Mouse (Mus musculus): ENCODE measurements around the gene Tnr. TPM values are rescaled to one million over a fixed set of nuclear protein-coding genes. Genes with fewer than 3 reads are reported as not detected.
A peak's percentile ranks its signal among the peaks of the same experiment; 100 is the strongest.

The Tnr gene
- total and polyA plus RNA-seq, 2 experiments from 2014 or later: 5.8 to 50.9 TPM

GRCm38 (mm10) chr1:159499806-159500460 lies 23.6 kb upstream of the Tnr start:
- WGBS: 84% methylated on average over 4 of the region's 4 CpGs
- Histone ChIP-seq H3K4me2 (ENCODE audit: low read depth, low read length, poor library complexity, severe bottlenecking) (no peak overlapping the region), H3K27me3 (ENCODE audit: insufficient read depth, low read length) (no peaks in the 10 kb centered on the region), H3K9me3 (ENCODE audit: low read length) (no peaks in the 10 kb centered on the region), H3K9ac (replicated peaks; ENCODE audit: low read length, poor library complexity, severe bottlenecking) (no peak overlapping the region), H3K27ac (ENCODE audit: low read depth, low read length) (no peak overlapping the region), H3K36me3 (ENCODE audit: insufficient read depth, low read length) (no peaks in the 10 kb centered on the region), H3K4me1 (ENCODE audit: insufficient read depth, low read length) (no peaks in the 10 kb centered on the region), H3K4me3 (ENCODE audit: low read depth, low read length) (no peak overlapping the region)
- no peak for ATAC-seq (ENCODE audit: low FRiP score)
- DNase-seq (ENCODE audit: low spot score): no peak
- no peak for TF ChIP-seq CTCF (IDR thresholded peaks at IDR 0.05)

- Histone ChIP-seq H3K9ac (replicated peaks; ENCODE audit: low read length, poor library complexity, severe bottlenecking) (no peak overlapping the region), H3K4me2 (ENCODE audit: low read depth, low read length, poor library complexity, severe bottlenecking) (no peak overlapping the region), H3K27ac (ENCODE audit: low read depth, low read length) (no peak overlapping the region), H3K36me3 (ENCODE audit: insufficient read depth, low read length) (no peaks in the 10 kb centered on the region), H3K27me3 (ENCODE audit: insufficient read depth, low read length) (no peaks in the 10 kb centered on the region), H3K4me1 (ENCODE audit: insufficient read depth, low read length) (no peaks in the 10 kb centered on the region), H3K9me3 (ENCODE audit: low read length) (no peaks in the 10 kb centered on the region), H3K4me3 (ENCODE audit: low read depth, low read length) (no peak overlapping the region)
- no peak for ATAC-seq (ENCODE audit: low FRiP score)
- 86% methylated on average over 4 of the region's 4 CpGs for WGBS
- no peak for TF ChIP-seq CTCF (IDR thresholded peaks at IDR 0.05)
- no peak for DNase-seq (ENCODE audit: low spot score)
Observed at GRCm38 (mm10) chr1:159501911-159502310, 21.7 kb upstream of the Tnr start.

GRCm38 (mm10) chr1:159510667-159511066 lies 12.9 kb upstream of the Tnr start:
- H3K9me3 ChIP-seq (ENCODE audit: low read length): no peaks in the 10 kb centered on the region
- H3K4me2 ChIP-seq (ENCODE audit: low read depth, low read length, poor library complexity, severe bottlenecking): no peak overlapping the region
- H3K4me3 ChIP-seq (ENCODE audit: low read depth, low read length): no peak overlapping the region
- no peak for TF ChIP-seq CTCF (IDR thresholded peaks at IDR 0.05)
- H3K9ac ChIP-seq (replicated peaks; ENCODE audit: low read length, poor library complexity, severe bottlenecking): no peak overlapping the region
- no peaks in the 10 kb centered on the region for H3K36me3 ChIP-seq (ENCODE audit: insufficient read depth, low read length)
- ATAC-seq (ENCODE audit: low FRiP score) (no peak), DNase-seq (ENCODE audit: low spot score) (no peak)
- H3K27me3 ChIP-seq (ENCODE audit: insufficient read depth, low read length): no peaks in the 10 kb centered on the region
- no peaks in the 10 kb centered on the region for H3K4me1 ChIP-seq (ENCODE audit: insufficient read depth, low read length)
- 77% methylated on average over 3 of the region's 3 CpGs for WGBS
- H3K27ac ChIP-seq (ENCODE audit: low read depth, low read length): no peak overlapping the region

GRCm38 (mm10) chr1:159517647-159518046 lies 5.9 kb upstream of the Tnr start:
- 38% methylated on average over 4 of the region's 4 CpGs for WGBS
- no peak for TF ChIP-seq CTCF (IDR thresholded peaks at IDR 0.05)
- Histone ChIP-seq H3K9me3 (ENCODE audit: low read length) (no peaks in the 10 kb centered on the region), H3K9ac (replicated peaks; ENCODE audit: low read length, poor library complexity, severe bottlenecking) (no peak overlapping the region), H3K27ac (ENCODE audit: low read depth, low read length) (no peak overlapping the region), H3K4me3 (ENCODE audit: low read depth, low read length) (no peak overlapping the region), H3K27me3 (ENCODE audit: insufficient read depth, low read length) (no peaks in the 10 kb centered on the region), H3K4me1 (ENCODE audit: insufficient read depth, low read length) (0 out of 2 replicates have a peak, but pooled peaks cover 3% of the 10 kb centered on the region), H3K36me3 (ENCODE audit: insufficient read depth, low read length) (no peaks in the 10 kb centered on the region), H3K4me2 (ENCODE audit: low read depth, low read length, poor library complexity, severe bottlenecking) (no peak overlapping the region)
- ATAC-seq (ENCODE audit: low FRiP score) (no peak), DNase-seq (ENCODE audit: low spot score) (no peak)

- Histone ChIP-seq H3K36me3 (ENCODE audit: insufficient read depth, low read length) (no peaks in the 10 kb centered on the region), H3K4me3 (ENCODE audit: low read depth, low read length) (no peak overlapping the region), H3K27me3 (ENCODE audit: insufficient read depth, low read length) (no peaks in the 10 kb centered on the region), H3K4me1 (ENCODE audit: insufficient read depth, low read length) (0 out of 2 replicates have a peak, but pooled peaks cover 3% of the 10 kb centered on the region), H3K9ac (replicated peaks; ENCODE audit: low read length, poor library complexity, severe bottlenecking) (no peak overlapping the region), H3K9me3 (ENCODE audit: low read length) (no peaks in the 10 kb centered on the region), H3K4me2 (ENCODE audit: low read depth, low read length, poor library complexity, severe bottlenecking) (no peak overlapping the region), H3K27ac (ENCODE audit: low read depth, low read length) (no peak overlapping the region)
- no peak for TF ChIP-seq CTCF (IDR thresholded peaks at IDR 0.05)
- 67% methylated on average over 1 of the region's 1 CpGs for WGBS
- ATAC-seq (ENCODE audit: low FRiP score) (no peak), DNase-seq (ENCODE audit: low spot score) (no peak)
Observed at GRCm38 (mm10) chr1:159519206-159519605, 4.4 kb upstream of the Tnr start.

- Histone ChIP-seq H3K27ac (ENCODE audit: low read depth, low read length) (no peak overlapping the region), H3K9ac (replicated peaks; ENCODE audit: low read length, poor library complexity, severe bottlenecking) (no peak overlapping the region), H3K27me3 (ENCODE audit: insufficient read depth, low read length) (no peaks in the 10 kb centered on the region), H3K9me3 (ENCODE audit: low read length) (no peaks in the 10 kb centered on the region), H3K4me3 (ENCODE audit: low read depth, low read length) (no peak overlapping the region; the same call in 1 of the 2 replicates), H3K4me2 (ENCODE audit: low read depth, low read length, poor library complexity, severe bottlenecking) (no peak overlapping the region), H3K36me3 (ENCODE audit: insufficient read depth, low read length) (no peaks in the 10 kb centered on the region), H3K4me1 (ENCODE audit: insufficient read depth, low read length) (no peaks in the 10 kb centered on the region)
- TF ChIP-seq CTCF (IDR thresholded peaks at IDR 0.05): peak; percentile 32; the same call in 1 of the 2 replicates
- 62% methylated on average over 2 of the region's 2 CpGs for WGBS
- no peak for DNase-seq (ENCODE audit: low spot score)
- ATAC-seq (ENCODE audit: low FRiP score): no peak
Observed at GRCm38 (mm10) chr1:159523069-159523468, 500 bp upstream of the Tnr start.
